Mouse (Mus musculus): ENCODE measurements around the gene Crybg1. TPM values are rescaled to one million over a fixed set of nuclear protein-coding genes. Genes with fewer than 3 reads are reported as not detected.

Gene Crybg1
- polyA plus RNA-seq, 1 experiment, result 5.9 TPM

DNA sequence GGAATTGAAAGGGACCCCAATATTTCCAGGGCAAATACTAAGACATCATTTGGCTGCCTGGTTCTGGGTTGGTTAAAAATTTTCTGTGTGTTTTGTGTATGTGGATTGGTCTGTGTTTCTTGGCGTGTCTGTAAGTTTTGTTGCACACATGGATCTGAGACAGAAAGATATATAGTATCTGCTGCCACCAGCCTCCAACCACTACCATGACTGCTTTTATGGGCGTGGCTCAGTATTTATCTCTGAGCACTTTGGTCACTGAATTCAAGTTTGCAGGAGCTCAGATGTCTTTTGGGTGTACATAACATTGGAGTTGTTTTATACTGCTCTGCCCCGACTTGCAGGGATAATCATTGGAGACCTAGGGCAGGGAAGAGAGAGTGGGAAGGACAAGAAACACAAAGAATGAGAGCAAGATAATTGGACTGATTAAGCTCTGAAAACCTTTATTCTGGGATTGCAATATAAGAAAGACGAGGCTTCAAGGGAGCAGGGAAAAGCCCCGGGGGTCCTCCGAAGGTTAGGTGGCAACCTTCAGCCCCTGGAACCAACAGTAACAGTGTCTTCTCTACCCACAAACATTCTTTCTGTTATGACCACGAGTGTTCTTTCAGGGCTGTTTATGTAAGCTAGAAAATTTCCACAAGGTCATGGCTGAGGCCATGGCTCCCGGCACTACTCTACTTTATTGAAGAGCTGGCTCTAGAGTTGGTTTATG is 15.8 kb upstream of the Crybg1 start:
- no peaks in the 10 kb centered on the region for H3K4me1 ChIP-seq (ENCODE audit: control insufficient read depth, insufficient read depth, insufficient read length)
- H3K27ac ChIP-seq (ENCODE audit: insufficient read depth, low read length), result no peak overlapping the region
- no peaks in the 10 kb centered on the region for H3K27me3 ChIP-seq (ENCODE audit: control insufficient read depth, insufficient read depth, low read length)
- TF ChIP-seq POLR2A (IDR thresholded peaks at IDR 0.05; ENCODE audit: low read depth, low read length), result no peak
- TF ChIP-seq CTCF (IDR thresholded peaks at IDR 0.05; ENCODE audit: extremely low read depth, insufficient read depth, insufficient read length, insufficient replicate concordance), result no peak
- 83% methylated on average over 8 of the region's 8 CpGs for WGBS
- H3K36me3 ChIP-seq (ENCODE audit: control insufficient read depth, insufficient read depth, low read length), result no peaks in the 10 kb centered on the region
- DNase-seq (ENCODE audit: low read depth in 1 of 2, low spot score in 2 of 2), result no peak
- no peak overlapping the region for H3K4me3 ChIP-seq (ENCODE audit: extremely low read depth, insufficient read depth, insufficient read length)

- H3K4me3 ChIP-seq (ENCODE audit: extremely low read depth, insufficient read depth, insufficient read length), result no peak overlapping the region
- no peaks in the 10 kb centered on the region for H3K4me1 ChIP-seq (ENCODE audit: control insufficient read depth, insufficient read depth, insufficient read length)
- 89% methylated on average over 4 of the region's 4 CpGs for WGBS
- no peak overlapping the region for H3K27ac ChIP-seq (ENCODE audit: insufficient read depth, low read length)
- no peaks in the 10 kb centered on the region for H3K36me3 ChIP-seq (ENCODE audit: control insufficient read depth, insufficient read depth, low read length)
- no peaks in the 10 kb centered on the region for H3K27me3 ChIP-seq (ENCODE audit: control insufficient read depth, insufficient read depth, low read length)
- no peak for TF ChIP-seq POLR2A (IDR thresholded peaks at IDR 0.05; ENCODE audit: low read depth, low read length)
- TF ChIP-seq CTCF (IDR thresholded peaks at IDR 0.05; ENCODE audit: extremely low read depth, insufficient read depth, insufficient read length, insufficient replicate concordance), result no peak
- no peak for DNase-seq (ENCODE audit: low read depth in 1 of 2, low spot score in 2 of 2)
Measured at GRCm38 (mm10) chr10:44163028-44163427, 14.4 kb upstream of the Crybg1 start.

DNA sequence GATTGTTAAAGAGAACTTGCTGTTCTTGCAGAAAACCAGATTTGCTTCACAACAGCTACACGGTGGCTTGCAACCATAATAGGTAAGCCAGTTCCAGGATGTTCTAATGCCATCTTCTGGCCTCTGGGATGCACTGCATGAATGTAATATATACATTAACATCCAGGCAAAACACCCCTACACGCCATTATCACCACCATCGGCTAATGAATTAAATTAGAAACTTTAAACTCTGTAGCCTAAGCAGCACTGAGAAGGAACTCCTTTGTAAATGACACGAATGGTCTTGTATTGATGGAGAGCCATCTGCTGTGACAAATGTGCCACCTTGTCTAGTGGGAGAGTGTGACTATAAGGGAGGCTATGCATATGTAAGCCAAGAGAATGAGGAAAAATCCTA is 11.5 kb upstream of the Crybg1 start:
- DNase-seq (ENCODE audit: low read depth in 1 of 2, low spot score in 2 of 2), result no peak
- WGBS, result 56% methylated on average over 4 of the region's 4 CpGs

GRCm38 (mm10) chr10:44157489-44157888 is 8.8 kb upstream of the Crybg1 start:
- no peaks in the 10 kb centered on the region for H3K36me3 ChIP-seq (ENCODE audit: control insufficient read depth, insufficient read depth, low read length)
- H3K4me1 ChIP-seq (ENCODE audit: control insufficient read depth, insufficient read depth, insufficient read length), result no peaks in the 10 kb centered on the region
- DNase-seq (ENCODE audit: low read depth in 1 of 2, low spot score in 2 of 2), result no peak
- no peak overlapping the region for H3K27ac ChIP-seq (ENCODE audit: insufficient read depth, low read length)
- H3K27me3 ChIP-seq (ENCODE audit: control insufficient read depth, insufficient read depth, low read length), result no peaks in the 10 kb centered on the region
- 74% methylated on average over 2 of the region's 2 CpGs for WGBS
- no peak overlapping the region for H3K4me3 ChIP-seq (ENCODE audit: extremely low read depth, insufficient read depth, insufficient read length)
- no peak for TF ChIP-seq CTCF (IDR thresholded peaks at IDR 0.05; ENCODE audit: extremely low read depth, insufficient read depth, insufficient read length, insufficient replicate concordance)

More for the DNA sequence above, 11.5 kb upstream of the Crybg1 start:
- Histone ChIP-seq H3K36me3 (ENCODE audit: control insufficient read depth, insufficient read depth, low read length) (no peaks in the 10 kb centered on the region), H3K27me3 (ENCODE audit: control insufficient read depth, insufficient read depth, low read length) (no peaks in the 10 kb centered on the region), H3K4me3 (ENCODE audit: extremely low read depth, insufficient read depth, insufficient read length) (no peak overlapping the region), H3K27ac (ENCODE audit: insufficient read depth, low read length) (no peak overlapping the region), H3K4me1 (ENCODE audit: control insufficient read depth, insufficient read depth, insufficient read length) (no peaks in the 10 kb centered on the region)
- TF ChIP-seq CTCF (IDR thresholded peaks at IDR 0.05; ENCODE audit: extremely low read depth, insufficient read depth, insufficient read length, insufficient replicate concordance) (no peak), POLR2A (IDR thresholded peaks at IDR 0.05; ENCODE audit: low read depth, low read length) (no peak)

DNA sequence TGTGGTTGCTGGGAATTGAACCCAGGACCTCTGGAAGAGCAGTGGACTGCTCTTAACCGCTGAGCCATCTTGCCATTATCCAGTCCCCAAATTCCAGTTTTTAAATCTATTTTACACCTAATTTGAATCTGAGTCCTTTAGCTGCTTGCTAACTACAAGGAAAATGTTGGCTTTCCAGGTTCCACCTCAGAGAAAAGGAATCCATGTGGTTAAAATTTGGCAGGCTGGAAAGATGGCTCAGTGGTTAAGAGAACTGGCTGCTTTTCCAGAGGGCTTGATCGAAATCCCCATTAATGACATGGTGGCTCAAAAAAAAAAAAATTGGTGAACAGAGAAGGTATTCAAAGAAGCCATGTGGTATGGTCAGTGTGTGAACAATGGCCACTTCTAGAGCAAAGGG is 1.8 kb upstream of the Crybg1 start:
- Histone ChIP-seq H3K27ac (ENCODE audit: insufficient read depth, low read length) (no peak overlapping the region), H3K4me3 (ENCODE audit: extremely low read depth, insufficient read depth, insufficient read length) (no peak overlapping the region), H3K4me1 (ENCODE audit: control insufficient read depth, insufficient read depth, insufficient read length) (no peaks in the 10 kb centered on the region; the same call in 1 of the 2 replicates), H3K36me3 (ENCODE audit: control insufficient read depth, insufficient read depth, low read length) (no peaks in the 10 kb centered on the region), H3K27me3 (ENCODE audit: control insufficient read depth, insufficient read depth, low read length) (0 out of 2 replicates have a peak, but pooled peaks cover 2% of the 10 kb centered on the region)
- TF ChIP-seq CTCF (IDR thresholded peaks at IDR 0.05; ENCODE audit: extremely low read depth, insufficient read depth, insufficient read length, insufficient replicate concordance) (no peak), POLR2A (IDR thresholded peaks at IDR 0.05; ENCODE audit: low read depth, low read length) (no peak)
- WGBS, result 92% methylated on average over 2 of the region's 2 CpGs
- no peak for DNase-seq (ENCODE audit: low read depth in 1 of 2, low spot score in 2 of 2)

DNA sequence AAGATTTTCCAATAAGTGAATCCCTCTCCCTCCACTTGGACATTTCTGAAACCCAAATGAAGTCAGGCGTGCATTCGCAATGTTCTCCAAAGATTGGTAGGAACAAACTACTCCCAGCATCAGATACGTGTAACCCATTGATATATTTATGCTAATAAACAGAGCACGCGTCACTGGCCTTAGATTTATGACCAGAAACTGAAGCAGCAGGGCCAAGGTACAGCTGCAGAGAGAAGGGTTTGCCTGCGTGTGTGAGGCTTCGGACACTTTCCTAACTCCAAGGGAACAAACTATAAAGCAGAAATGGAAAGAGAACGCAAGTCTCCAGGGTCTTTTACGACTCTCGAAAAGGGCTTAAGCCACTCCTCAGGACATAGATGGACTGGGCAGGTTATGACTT is 5.3 kb downstream of the Crybg1 start:
- Histone ChIP-seq H3K27me3 (ENCODE audit: control insufficient read depth, insufficient read depth, low read length) (no peaks in the 10 kb centered on the region), H3K4me3 (ENCODE audit: extremely low read depth, insufficient read depth, insufficient read length) (no peak overlapping the region), H3K36me3 (ENCODE audit: control insufficient read depth, insufficient read depth, low read length) (no peaks in the 10 kb centered on the region), H3K27ac (ENCODE audit: insufficient read depth, low read length) (no peak overlapping the region), H3K4me1 (ENCODE audit: control insufficient read depth, insufficient read depth, insufficient read length) (no peaks in the 10 kb centered on the region)
- DNase-seq (ENCODE audit: low read depth in 1 of 2, low spot score in 2 of 2), result no peak
- TF ChIP-seq POLR2A (IDR thresholded peaks at IDR 0.05; ENCODE audit: low read depth, low read length) (no peak), CTCF (IDR thresholded peaks at IDR 0.05; ENCODE audit: extremely low read depth, insufficient read depth, insufficient read length, insufficient replicate concordance) (no peak)
- WGBS, result 84% methylated on average over 10 of the region's 10 CpGs

- no peaks in the 10 kb centered on the region for H3K27me3 ChIP-seq (ENCODE audit: control insufficient read depth, insufficient read depth, low read length)
- H3K4me3 ChIP-seq (ENCODE audit: extremely low read depth, insufficient read depth, insufficient read length), result no peak overlapping the region
- no peak for TF ChIP-seq POLR2A (IDR thresholded peaks at IDR 0.05; ENCODE audit: low read depth, low read length)
- no peak for TF ChIP-seq CTCF (IDR thresholded peaks at IDR 0.05; ENCODE audit: extremely low read depth, insufficient read depth, insufficient read length, insufficient replicate concordance)
- no peaks in the 10 kb centered on the region for H3K36me3 ChIP-seq (ENCODE audit: control insufficient read depth, insufficient read depth, low read length)
- H3K4me1 ChIP-seq (ENCODE audit: control insufficient read depth, insufficient read depth, insufficient read length), result no peaks in the 10 kb centered on the region
- WGBS, result 90% methylated on average over 13 of the region's 13 CpGs
- DNase-seq (ENCODE audit: low read depth in 1 of 2, low spot score in 2 of 2), result no peak
- H3K27ac ChIP-seq (ENCODE audit: insufficient read depth, low read length), result no peak overlapping the region
Measured at GRCm38 (mm10) chr10:44138137-44138855, 10.4 kb downstream of the Crybg1 start.

All from spleen, adult 2 months (tissue).